Mouse (Mus musculus): ENCODE measurements around the gene Iqgap2.

DNA sequence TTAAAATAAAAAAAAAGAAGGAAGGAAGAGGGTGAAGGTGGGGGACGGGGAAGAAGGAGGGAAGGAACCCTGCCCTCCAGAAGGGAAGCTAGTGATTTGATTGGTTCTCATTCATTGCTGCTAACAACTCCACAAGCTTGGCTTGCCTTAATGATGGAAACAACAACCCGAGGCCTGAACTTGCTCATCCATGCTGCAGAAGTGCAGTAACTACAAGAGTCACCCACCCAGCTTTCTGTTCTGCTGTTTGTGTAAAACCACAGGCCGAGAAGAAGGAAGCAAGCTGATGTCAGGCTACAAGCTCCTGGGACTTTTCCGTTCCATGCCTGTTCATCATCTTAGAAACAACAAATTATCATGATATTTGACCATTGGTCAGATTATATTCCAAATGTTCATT, 176.4 kb downstream of the Iqgap2 start:
- TF ChIP-seq CTCF (IDR thresholded peaks at IDR 0.05; ENCODE audit: control insufficient read depth, insufficient read depth, insufficient read length) (no peak), MYOD1 (IDR thresholded peaks at IDR 0.05; ENCODE audit: control insufficient read depth, insufficient read length, low read depth) (no peak), MAX (IDR thresholded peaks at IDR 0.05) (no peak), USF1 (IDR thresholded peaks at IDR 0.05; ENCODE audit: low read depth) (no peak), CEBPB (IDR thresholded peaks at IDR 0.05; ENCODE audit: low read depth) (no peak), MYOG (IDR thresholded peaks at IDR 0.05; ENCODE audit: control insufficient read depth, extremely low read depth, insufficient read length) (no peak), FOSL1 (IDR thresholded peaks at IDR 0.05; ENCODE audit: insufficient read depth, low read length, poor library complexity, severe bottlenecking) (no peak)

Measured in C2C12 (cell line).